Mouse (Mus musculus) myocyte (in vitro differentiated cells): ENCODE measurements at regions not wholly inside any gene's neighbourhood (a gene's known extent, or its start where the extent isn't known, plus 50 kb on each side); places are given as distances from the start of the nearest gene placed in this dataset.

ENCODE experiments used
- H3K27me3 ChIP-seq: one replicate; pipeline ENCODE4 v1.6.1; 2011; ENCODE audit not compliant: control insufficient read depth, insufficient read depth, insufficient read length
- H3K36me3 ChIP-seq: one replicate; pipeline ENCODE4 v1.6.1; 2011; ENCODE audit not compliant: control insufficient read depth, insufficient read depth
- H3K4me2 ChIP-seq: one replicate; pipeline ENCODE4 v1.6.1; 2011; ENCODE audit warnings: low read depth, control low read depth
- H3K4me3 ChIP-seq: one replicate; pipeline ENCODE4 v1.5.1; 2011; ENCODE audit warnings: mild to moderate bottlenecking, control low read depth, moderate library complexity
- H3K79me2 ChIP-seq: one replicate; pipeline ENCODE4 v1.6.1; 2011; ENCODE audit not compliant: control insufficient read depth, insufficient read depth
- H3ac ChIP-seq: one replicate; pipeline ENCODE4 v1.6.1; 2011; ENCODE audit not compliant: control insufficient read depth, insufficient read length
- CEBPB ChIP-seq: IDR thresholded peaks from 2 replicates; pipeline ENCODE4 v1.6.1; 2011; ENCODE audit warnings: mild to moderate bottlenecking, moderate library complexity; ENCODE audit not compliant: poor library complexity, insufficient read depth, severe bottlenecking
- E2F4 ChIP-seq: IDR thresholded peaks from one replicate; pipeline ENCODE4 v1.6.1; 2011; ENCODE audit warnings: mild to moderate bottlenecking, control low read depth, moderate library complexity; ENCODE audit not compliant: insufficient read depth
- MAX ChIP-seq: IDR thresholded peaks from one replicate; pipeline ENCODE4 v1.6.1; 2011; ENCODE audit warnings: low read depth, mild to moderate bottlenecking, control low read depth
- MYOD1 ChIP-seq, 3 experiments: IDR thresholded peaks; one replicate each; pipeline ENCODE4 v1.6.1; 2011; ENCODE audit warnings: control low read depth in 2 of 3, low read depth in 2 of 3, mild to moderate bottlenecking in 2 of 3, moderate library complexity in 1 of 3; ENCODE audit not compliant: insufficient read length in 2 of 3, control insufficient read depth in 1 of 3
- MYOG ChIP-seq, 3 experiments: IDR thresholded peaks; one replicate each; pipeline ENCODE4 v1.6.1; 2011; ENCODE audit warnings: control low read depth in 2 of 3, low read depth in 2 of 3, mild to moderate bottlenecking in 2 of 3; ENCODE audit not compliant: insufficient read length in 2 of 3, control insufficient read depth in 1 of 3, insufficient read depth in 1 of 3
- POLR2A ChIP-seq: IDR thresholded peaks from one replicate; pipeline ENCODE4 v1.6.1; 2011; ENCODE audit warnings: low read depth, mild to moderate bottlenecking, control low read depth, moderate library complexity; ENCODE audit not compliant: insufficient read length
- POLR2AphosphoS2 ChIP-seq: IDR thresholded peaks from one replicate; pipeline ENCODE4 v1.6.1; 2011; ENCODE audit warnings: low read depth, control low read depth; ENCODE audit not compliant: insufficient read length
- REST ChIP-seq: IDR thresholded peaks from one replicate; pipeline ENCODE4 v1.6.1; 2011; ENCODE audit warnings: mild to moderate bottlenecking, control low read depth, moderate library complexity; ENCODE audit not compliant: insufficient read depth, insufficient read length
- SRF ChIP-seq: IDR thresholded peaks from one replicate; pipeline ENCODE4 v1.6.1; 2011; ENCODE audit warnings: low read depth; ENCODE audit not compliant: control insufficient read depth, insufficient read length
- TCF12 ChIP-seq: IDR thresholded peaks from one replicate; pipeline ENCODE4 v1.6.1; 2011; ENCODE audit warnings: mild to moderate bottlenecking, control low read depth; ENCODE audit not compliant: poor library complexity, insufficient read depth, severe bottlenecking
- TCF3 ChIP-seq: IDR thresholded peaks from one replicate; pipeline ENCODE4 v1.6.1; 2011; ENCODE audit warnings: low read depth, control low read depth; ENCODE audit not compliant: insufficient read length
- USF1 ChIP-seq: IDR thresholded peaks from one replicate; pipeline ENCODE4 v1.6.1; 2011; ENCODE audit warnings: low read depth, mild to moderate bottlenecking, control low read depth, moderate library complexity

DNA sequence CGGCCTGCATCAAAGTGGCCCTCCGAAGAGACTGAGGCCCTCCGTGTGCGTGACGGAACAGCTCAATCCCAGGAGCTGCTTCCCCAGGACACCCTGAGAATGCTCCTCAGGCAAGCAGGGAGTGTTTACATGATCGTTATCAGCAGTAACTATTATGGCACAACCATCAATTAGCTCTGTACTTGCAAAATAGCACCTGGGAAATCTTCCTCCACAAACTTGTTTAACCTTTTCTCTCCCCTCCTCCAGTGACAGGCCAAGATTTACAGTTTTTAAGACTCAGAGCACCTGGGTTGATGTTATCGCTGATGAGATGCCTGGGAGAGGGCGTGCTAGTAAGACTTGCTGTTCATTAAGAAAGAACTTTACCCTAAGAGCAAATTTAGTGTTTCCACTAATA lies 82.5 kb downstream of the Irx2 start:
- no peak overlapping the region for H3K4me2 ChIP-seq
- H3K79me2 ChIP-seq = no peaks in the 10 kb centered on the region
- no peaks in the 10 kb centered on the region for H3K27me3 ChIP-seq
- no peak overlapping the region for H3ac ChIP-seq
- no peak overlapping the region for H3K4me3 ChIP-seq
- no peaks in the 10 kb centered on the region for H3K36me3 ChIP-seq
- no peak for TF ChIP-seq USF1
- no peak for TF ChIP-seq SRF
- no peak for TF ChIP-seq TCF12
- TF ChIP-seq POLR2AphosphoS2 = no peak
- no peak for TF ChIP-seq CEBPB
- TF ChIP-seq E2F4 = no peak
- no peak for TF ChIP-seq POLR2A
- TF ChIP-seq MYOG (IDR thresholded peaks at IDR 0.05; ENCODE audit: control insufficient read depth in 1 of 3, insufficient read depth in 1 of 3, insufficient read length in 2 of 3, low read depth in 2 of 3) = no peak
- no peak for TF ChIP-seq MYOD1 (IDR thresholded peaks at IDR 0.05; ENCODE audit: control insufficient read depth in 1 of 3, insufficient read length in 2 of 3, low read depth in 2 of 3)
- no peak for TF ChIP-seq REST
- no peak for TF ChIP-seq MAX
- TF ChIP-seq TCF3 = no peak

DNA sequence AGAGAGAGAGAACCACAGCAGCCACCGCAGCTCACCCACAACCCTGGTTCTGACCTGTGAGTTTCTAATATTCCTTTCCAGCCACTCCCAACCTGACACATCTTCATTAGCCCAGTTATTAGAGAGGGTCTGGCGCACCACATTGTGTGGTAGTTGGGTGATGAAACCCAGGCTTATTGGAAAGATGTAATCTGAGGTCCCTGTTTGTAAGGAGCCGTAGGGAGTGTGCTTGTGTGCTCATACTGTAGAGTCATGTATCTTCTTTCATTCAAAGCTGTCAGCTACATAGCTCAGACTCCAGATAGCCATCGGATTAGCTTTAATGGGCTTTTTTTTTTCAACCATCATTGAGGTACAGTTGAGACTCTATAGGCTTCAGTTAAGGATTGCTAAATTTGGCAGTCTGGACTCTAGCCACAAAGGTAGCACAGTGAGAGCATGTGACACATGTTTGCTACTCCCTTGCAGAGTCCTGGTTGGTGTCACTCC lies 83.3 kb downstream of the Irx2 start:
- H3K79me2 ChIP-seq = no peaks in the 10 kb centered on the region
- H3K4me2 ChIP-seq = no peak overlapping the region
- H3K4me3 ChIP-seq = no peak overlapping the region
- TF ChIP-seq SRF = no peak
- TF ChIP-seq CEBPB = no peak
- no peak for TF ChIP-seq MAX
- TF ChIP-seq TCF12 = no peak
- no peak for TF ChIP-seq TCF3
- no peak for TF ChIP-seq USF1
- TF ChIP-seq REST = no peak
- TF ChIP-seq MYOD1 (IDR thresholded peaks at IDR 0.05; ENCODE audit: control insufficient read depth in 1 of 3, insufficient read length in 2 of 3, low read depth in 2 of 3) = no peak
- no peak for TF ChIP-seq POLR2AphosphoS2
- no peak for TF ChIP-seq MYOG (IDR thresholded peaks at IDR 0.05; ENCODE audit: control insufficient read depth in 1 of 3, insufficient read depth in 1 of 3, insufficient read length in 2 of 3, low read depth in 2 of 3)
- no peak for TF ChIP-seq E2F4
- TF ChIP-seq POLR2A = no peak
- H3K36me3 ChIP-seq = no peaks in the 10 kb centered on the region
- H3K27me3 ChIP-seq = no peaks in the 10 kb centered on the region
- no peak overlapping the region for H3ac ChIP-seq

DNA sequence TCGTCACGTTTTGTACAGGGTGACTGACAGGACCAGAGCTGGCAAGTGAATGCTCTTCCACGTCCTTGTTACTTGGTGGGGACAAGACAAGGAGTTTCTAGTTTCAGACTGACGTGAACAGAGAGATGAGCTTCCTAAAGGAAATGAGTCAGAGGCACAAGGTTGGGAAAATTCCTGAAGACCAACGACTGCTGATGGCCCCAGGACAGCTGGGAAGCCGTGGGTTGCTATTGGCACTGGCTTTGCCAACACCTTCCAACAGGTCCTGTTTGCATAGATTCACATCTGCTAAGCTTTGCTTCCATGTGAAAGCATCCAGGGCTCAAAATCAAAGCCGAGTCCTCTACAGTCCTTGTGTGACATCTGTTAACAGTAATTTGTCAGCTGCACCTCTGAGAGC lies 86.2 kb downstream of the Irx2 start:
- Histone ChIP-seq H3K4me2 (peak overlapping the region; percentile 64), H3K79me2 (no peaks in the 10 kb centered on the region), H3K27me3 (no peaks in the 10 kb centered on the region), H3K4me3 (no peak overlapping the region), H3ac (no peak overlapping the region), H3K36me3 (no peaks in the 10 kb centered on the region)
- TF ChIP-seq TCF12 = peak; percentile 59
- no peak for TF ChIP-seq USF1
- no peak for TF ChIP-seq SRF
- peak; percentile 84 to 94 (median 93) for TF ChIP-seq MYOD1 (IDR thresholded peaks at IDR 0.05; ENCODE audit: control insufficient read depth in 1 of 3, insufficient read length in 2 of 3, low read depth in 2 of 3)
- TF ChIP-seq MYOG (IDR thresholded peaks at IDR 0.05; ENCODE audit: control insufficient read depth in 1 of 3, insufficient read depth in 1 of 3, insufficient read length in 2 of 3, low read depth in 2 of 3) = peak in 1 of 3 experiments; percentile 83

DNA sequence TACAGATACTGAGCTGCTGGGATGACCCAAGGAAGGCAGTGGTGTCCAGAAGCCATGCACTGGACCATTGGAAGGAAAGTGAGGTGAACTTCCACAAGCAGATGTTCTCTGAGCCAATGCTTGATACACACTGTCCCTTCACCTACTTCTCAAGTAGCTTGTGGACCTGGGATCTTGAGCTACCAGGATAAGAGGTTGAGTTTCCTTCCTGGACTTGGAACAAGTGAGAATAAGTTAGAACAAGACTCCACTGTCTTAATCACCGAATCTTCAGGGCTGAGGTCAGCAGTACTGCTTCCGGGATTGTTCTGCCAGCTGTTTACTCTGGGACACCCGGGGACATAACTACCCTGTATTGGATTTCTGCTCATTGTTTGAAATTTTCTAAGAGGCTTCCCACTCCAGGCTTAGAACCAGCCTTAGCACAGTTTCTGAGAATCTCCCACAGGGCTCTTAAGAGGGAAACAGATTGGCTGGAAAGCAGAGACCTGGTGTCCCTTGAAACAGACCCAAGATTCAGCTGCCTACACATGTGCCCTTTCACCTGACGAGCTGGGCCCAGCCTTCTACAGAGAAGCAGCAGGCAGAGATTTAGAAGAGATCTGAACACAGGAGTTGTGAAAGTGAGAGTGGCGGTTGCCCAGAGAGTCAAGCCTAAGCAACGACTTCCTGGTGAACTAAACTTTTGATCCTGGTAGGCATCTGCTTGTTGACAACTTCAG lies 87.5 kb downstream of the Irx2 start:
- Histone ChIP-seq H3K4me2 (no peak overlapping the region), H3K4me3 (no peak overlapping the region), H3K36me3 (no peaks in the 10 kb centered on the region), H3K27me3 (no peaks in the 10 kb centered on the region), H3K79me2 (no peaks in the 10 kb centered on the region), H3ac (no peak overlapping the region)
- TF ChIP-seq E2F4 (no peak), TCF3 (no peak), CEBPB (no peak), SRF (no peak), MYOD1 (IDR thresholded peaks at IDR 0.05; ENCODE audit: control insufficient read depth in 1 of 3, insufficient read length in 2 of 3, low read depth in 2 of 3) (no peak), USF1 (no peak)

DNA sequence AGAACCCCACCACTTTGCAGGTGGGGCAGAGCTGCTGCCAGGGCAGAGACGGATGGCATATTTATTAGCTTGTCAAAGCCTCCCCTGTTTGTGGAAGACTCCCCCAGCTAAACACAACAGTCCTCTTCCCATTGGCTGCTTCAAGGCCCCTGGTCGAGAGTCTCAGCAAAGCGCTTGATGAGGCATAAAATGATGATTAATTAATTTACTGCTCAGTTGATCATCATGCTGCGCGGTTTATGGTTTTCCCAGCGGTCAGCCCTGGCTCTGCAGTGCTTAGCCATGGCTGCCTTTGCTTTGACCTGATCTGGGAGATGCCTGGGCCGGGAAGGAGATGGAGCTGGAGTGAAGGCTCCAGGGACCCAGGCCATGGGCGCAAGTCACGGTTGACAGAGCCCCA lies 98.5 kb downstream of the Irx2 start:
- Histone ChIP-seq H3K79me2 (no peaks in the 10 kb centered on the region), H3K27me3 (no peaks in the 10 kb centered on the region), H3ac (no peak overlapping the region), H3K4me2 (no peak overlapping the region), H3K4me3 (no peak overlapping the region), H3K36me3 (no peaks in the 10 kb centered on the region)
- no peak for TF ChIP-seq TCF12
- no peak for TF ChIP-seq MYOD1 (IDR thresholded peaks at IDR 0.05; ENCODE audit: control insufficient read depth in 1 of 3, insufficient read length in 2 of 3, low read depth in 2 of 3)
- TF ChIP-seq MAX = no peak
- TF ChIP-seq CEBPB = no peak
- no peak for TF ChIP-seq SRF
- no peak for TF ChIP-seq REST
- no peak for TF ChIP-seq TCF3
- no peak for TF ChIP-seq E2F4
- no peak for TF ChIP-seq MYOG (IDR thresholded peaks at IDR 0.05; ENCODE audit: control insufficient read depth in 1 of 3, insufficient read depth in 1 of 3, insufficient read length in 2 of 3, low read depth in 2 of 3)
- TF ChIP-seq POLR2A = no peak
